Mouse (Mus musculus) gastrocnemius, postnatal 4 days (tissue): ENCODE results near the gene Zfp410. TPM values are rescaled to one million over a fixed set of nuclear protein-coding genes. Genes with fewer than 3 reads are reported as not detected.
A peak's percentile ranks its signal among the peaks of the same experiment; 100 is the strongest.
"Not testable (repeated sequence)": the region's sequence is repeated elsewhere in the genome, so short reads cannot be mapped to it uniquely, and the experiment has no call there.

Source experiments
- DNase-seq, 2 experiments: peaks; one replicate each; pipeline ENCODE4 v3.0.0; 2021 to 2022; ENCODE audit warnings: low spot score in 2 of 2, mixed read lengths in 2 of 2
- total RNA-seq, 2 experiments: library from RNA; stranded (reverse); gene quantifications; 2 replicates each; pipeline ENCODE4 v1.2.3; 2021

Zfp410 gene
- total RNA-seq, 2 experiments from 2014 or later = 31.4 to 37.3 TPM

GRCm38 (mm10) chr12:84358699-84359098 is 42.0 kb downstream of the Zfp410 start:
- not testable (repeated sequence) for DNase-seq

GRCm38 (mm10) chr12:84361555-84362489 is 45.2 kb downstream of the Zfp410 start, which contains the start of the genes Coq6 and Fam161b:
TSS of gene Coq6 (plus strand) at chr12:84361657.
TSS of gene Fam161b (minus strand) at chr12:84361833.
- peak; percentile 88 to 96 for DNase-seq

- no peak for DNase-seq
Measured at GRCm38 (mm10) chr12:84362872-84363271, 46.2 kb downstream of the Zfp410 start.

- DNase-seq = no peak
Measured at GRCm38 (mm10) chr12:84364291-84364690, 47.6 kb downstream of the Zfp410 start.

- no peak for DNase-seq
Measured at GRCm38 (mm10) chr12:84365137-84365536, 48.5 kb downstream of the Zfp410 start.

GRCm38 (mm10) chr12:84366971-84367370 is 50.3 kb downstream of the Zfp410 start:
- DNase-seq = no peak

GRCm38 (mm10) chr12:84371647-84372046 is 55.0 kb downstream of the Zfp410 start:
- no peak for DNase-seq

GRCm38 (mm10) chr12:84373831-84374481 is 57.3 kb downstream of the Zfp410 start:
- DNase-seq = no peak

- no peak for DNase-seq
Measured at GRCm38 (mm10) chr12:84382369-84382768, 65.7 kb downstream of the Zfp410 start.

- no peak for DNase-seq
Measured at GRCm38 (mm10) chr12:84384644-84385081, 68.0 kb downstream of the Zfp410 start.

- DNase-seq = no peak
Measured at GRCm38 (mm10) chr12:84385408-84385807, 68.8 kb downstream of the Zfp410 start.

GRCm38 (mm10) chr12:84388097-84388496 is 71.4 kb downstream of the Zfp410 start:
- no peak for DNase-seq

- no peak for DNase-seq
Measured at GRCm38 (mm10) chr12:84388774-84389400, 72.2 kb downstream of the Zfp410 start.

GRCm38 (mm10) chr12:84390336-84390735 is 73.7 kb downstream of the Zfp410 start:
- DNase-seq = no peak

- no peak for DNase-seq
Measured at GRCm38 (mm10) chr12:84392681-84393080, 76.0 kb downstream of the Zfp410 start.

Other genes with a start within 250 kb of the Zfp410 start
- under 1 TPM; 0.21 to 0.34 TPM for gene Acot5, start 247.5 kb upstream of the Zfp410 start, total RNA-seq
- gene Acot6, start 216.2 kb upstream of the Zfp410 start, total RNA-seq = 1 to 10 TPM; 3.2 to 4.3 TPM
- 10 to 100 TPM; 10.2 to 14.8 TPM for gene Dnal1, start 202.5 kb upstream of the Zfp410 start, total RNA-seq
- under 1 TPM; 0.54 to 0.81 TPM for gene Pnma1, start 168.4 kb upstream of the Zfp410 start, total RNA-seq
- gene Elmsan1, start 98.0 kb upstream of the Zfp410 start, total RNA-seq = 10 to 100 TPM; 22.0 to 23.3 TPM
- 10 to 100 TPM; 50.8 to 58.1 TPM for gene Ptgr2, start 31.6 kb upstream of the Zfp410 start, total RNA-seq
- gene Coq6, start 44.8 kb downstream of the Zfp410 start, total RNA-seq = 10 to 100 TPM; 35.5 to 35.7 TPM
- gene Fam161b, start 45.0 kb downstream of the Zfp410 start, total RNA-seq = 1 to 10 TPM in 1 of 2 experiments, under 1 TPM in 1; 0.96 to 1.4 TPM
- gene Entpd5, start 92.2 kb downstream of the Zfp410 start, total RNA-seq = 10 to 100 TPM in 1 of 2 experiments, 1 to 10 TPM in 1; 9.9 to 10.9 TPM
- 1 to 10 TPM in 1 of 2 experiments, under 1 TPM in 1; 0.54 to 1.1 TPM for gene Bbof1, start 92.2 kb downstream of the Zfp410 start, total RNA-seq
- gene Rnf113a2, start 100.3 kb downstream of the Zfp410 start, total RNA-seq = 1 to 10 TPM; 8.5 to 8.7 TPM
- 10 to 100 TPM; 32.7 to 34.6 TPM for gene Aldh6a1, start 134.2 kb downstream of the Zfp410 start, total RNA-seq
- 1 to 10 TPM; 6.1 to 6.7 TPM for gene Lin52, start 134.6 kb downstream of the Zfp410 start, total RNA-seq